Mouse (Mus musculus) urinary bladder, postnatal 25 days (tissue): ENCODE results near the gene Lman1l.

ENCODE experiments used
- DNase-seq: peaks from one replicate; pipeline ENCODE4 v3.0.0; 2022; ENCODE audit warnings: low spot score

The Lman1l gene

GRCm38 (mm10) chr9:57644944-57645893, 24.6 kb upstream of the Lman1l start:
- peak; percentile 94 for DNase-seq

GRCm38 (mm10) chr9:57644442-57644943, 23.9 kb upstream of the Lman1l start:
- DNase-seq = no peak

- DNase-seq = no peak
Observed at GRCm38 (mm10) chr9:57643856-57644180, 23.2 kb upstream of the Lman1l start.

- no peak for DNase-seq
Observed at GRCm38 (mm10) chr9:57643169-57643855, 22.7 kb upstream of the Lman1l start.

- DNase-seq = no peak
Observed at GRCm38 (mm10) chr9:57641775-57642550, 21.4 kb upstream of the Lman1l start.

- no peak for DNase-seq
Observed at GRCm38 (mm10) chr9:57641022-57641421, 20.4 kb upstream of the Lman1l start.

- peak; percentile 47 for DNase-seq
Observed at GRCm38 (mm10) chr9:57640384-57640783, 19.8 kb upstream of the Lman1l start.

GRCm38 (mm10) chr9:57639661-57640328, 19.2 kb upstream of the Lman1l start:
- no peak for DNase-seq

- DNase-seq = peak; percentile 64
Observed at GRCm38 (mm10) chr9:57638651-57639459, 18.3 kb upstream of the Lman1l start.

- no peak for DNase-seq
Observed at GRCm38 (mm10) chr9:57637741-57638322, 17.3 kb upstream of the Lman1l start.

- no peak for DNase-seq
Observed at GRCm38 (mm10) chr9:57637272-57637671, 16.7 kb upstream of the Lman1l start.

GRCm38 (mm10) chr9:57633481-57634024, 13.0 kb upstream of the Lman1l start:
- no peak for DNase-seq

- DNase-seq = peak; percentile 86
Observed at GRCm38 (mm10) chr9:57629118-57629874, 8.7 kb upstream of the Lman1l start.

GRCm38 (mm10) chr9:57628717-57629116, 8.1 kb upstream of the Lman1l start:
- DNase-seq = no peak

- DNase-seq = no peak
Observed at GRCm38 (mm10) chr9:57627892-57628291, 7.3 kb upstream of the Lman1l start.

GRCm38 (mm10) chr9:57627191-57627590, 6.6 kb upstream of the Lman1l start:
- DNase-seq = no peak

- no peak for DNase-seq
Observed at GRCm38 (mm10) chr9:57625674-57626500, 5.3 kb upstream of the Lman1l start.

GRCm38 (mm10) chr9:57624295-57624694, 3.7 kb upstream of the Lman1l start:
- DNase-seq = no peak
